Mouse (Mus musculus) urinary bladder, postnatal 0 days (tissue): ENCODE measurements around the gene Gm10750. TPM values are rescaled to one million over a fixed set of nuclear protein-coding genes. Genes with fewer than 3 reads are reported as not detected.

Experiments
- polyA plus RNA-seq: library from polyadenylated mRNA; unstranded; fragments of >200 nt; fragmentation: Nextera tagmentation; extraction: Ambion mirVana; gene quantifications from 2 replicates; pipeline ENCODE4 v1.2.1, GENCODE M21; 2015

Gm10750 gene
- polyA plus RNA-seq: not detected in 2 replicates

GRCm38 (mm10) chr2:149017137-149017536 lies at the start of gene Gm10750:
Gene Gm10750 (minus strand): TSS chr2:149017237.

GRCm38 (mm10) chr2:149003151-149003550 lies 13.9 kb downstream of the Gm10750 start, which contains the start of gene Gm1330:
Gene Gm1330 (minus strand): TSS chr2:149003251.

Other genes starting within 250 kb of the Gm10750 start
- not detected in 2 replicates for gene Cst11, start 245.7 kb downstream of the Gm10750 start, polyA plus RNA-seq
- gene 8030411F24Rik, start 235.2 kb downstream of the Gm10750 start, polyA plus RNA-seq: not detected in 2 replicates
- not detected in 2 replicates for gene Cst12, start 227.9 kb downstream of the Gm10750 start, polyA plus RNA-seq
- gene Cst8, start 218.5 kb downstream of the Gm10750 start, polyA plus RNA-seq: not detected in 2 replicates
- not detected in 2 replicates for gene Cst13, start 197.2 kb downstream of the Gm10750 start, polyA plus RNA-seq
- not detected in 2 replicates for gene Cst9, start 182.1 kb downstream of the Gm10750 start, polyA plus RNA-seq
- gene 9230104L09Rik, start 152.2 kb downstream of the Gm10750 start, polyA plus RNA-seq: 0.41 TPM in 1 of 2 replicates, not detected in the other
- 600 and 784 TPM in 2 replicates for gene Cst3, start 141.5 kb downstream of the Gm10750 start, polyA plus RNA-seq
- not detected in 2 replicates for gene Gm1330, start 14.0 kb downstream of the Gm10750 start, polyA plus RNA-seq